Mouse (Mus musculus) embryonic facial prominence, embryonic 15.5 days (tissue): Measurements from ENCODE around the gene Cbx7. TPM values are rescaled to one million over a fixed set of nuclear protein-coding genes. Genes with fewer than 3 reads are reported as not detected.

Experiments used
- ATAC-seq: fragments of 200-750 bp; cut with Nextera tagmentation; 2 replicates; pipeline ENCODE4 v1.8.0; 2017; ENCODE audit warnings: low read depth, moderate TSS enrichment; ENCODE audit not compliant: insufficient number of reproducible peaks, low FRiP score, low TSS enrichment
- H3K27ac ChIP-seq: fragments of 300-500 bp; sonication (generic); replicated peaks from 2 replicates; pipeline ENCODE4 v1.5.1; 2015; ENCODE audit warnings: mild to moderate bottlenecking, inconsistent platforms
- H3K27me3 ChIP-seq: fragments of 300-500 bp; sonication (generic); 2 replicates; pipeline ENCODE4 v1.6.1; 2015; ENCODE audit warnings: inconsistent platforms
- H3K36me3 ChIP-seq: fragments of 300-500 bp; sonication (generic); 2 replicates; pipeline ENCODE4 v1.6.1; 2015; ENCODE audit warnings: mild to moderate bottlenecking, inconsistent platforms
- H3K4me1 ChIP-seq: fragments of 300-500 bp; sonication (generic); 2 replicates; pipeline ENCODE4 v1.6.1; 2015; ENCODE audit warnings: inconsistent platforms
- H3K4me2 ChIP-seq: fragments of 300-500 bp; sonication (generic); replicated peaks from 2 replicates; pipeline ENCODE4 v1.6.1; 2015; ENCODE audit warnings: mild to moderate bottlenecking, inconsistent platforms
- H3K4me3 ChIP-seq: fragments of 300-500 bp; sonication (generic); replicated peaks from 2 replicates; pipeline ENCODE4 v1.5.1; 2015; ENCODE audit warnings: mild to moderate bottlenecking, inconsistent platforms
- H3K9ac ChIP-seq: fragments of 300-500 bp; sonication (generic); 2 replicates; pipeline ENCODE4 v1.6.1; 2015; ENCODE audit warnings: inconsistent platforms
- H3K9me3 ChIP-seq: fragments of 300-500 bp; sonication (generic); replicated peaks from 2 replicates; pipeline ENCODE4 v1.6.1; 2016; ENCODE audit warnings: inconsistent platforms
- WGBS: fragments of 180-500 bp; shearing (Covaris S2); methylation state at CpG from one replicate; pipeline ENCODE4 v1.1.7; 2015; 5-methylcytosine and 5-hydroxymethylcytosine counted together
- polyA plus RNA-seq: library from polyadenylated mRNA; unstranded; fragments of >200 nt; fragmentation: Nextera tagmentation; extraction: Ambion mirVana; gene quantifications from 2 replicates; pipeline ENCODE4 v1.2.1, GENCODE M21; 2015

Gene Cbx7
- polyA plus RNA-seq, 1 experiment from 2014 or later, result 4.6 TPM

DNA sequence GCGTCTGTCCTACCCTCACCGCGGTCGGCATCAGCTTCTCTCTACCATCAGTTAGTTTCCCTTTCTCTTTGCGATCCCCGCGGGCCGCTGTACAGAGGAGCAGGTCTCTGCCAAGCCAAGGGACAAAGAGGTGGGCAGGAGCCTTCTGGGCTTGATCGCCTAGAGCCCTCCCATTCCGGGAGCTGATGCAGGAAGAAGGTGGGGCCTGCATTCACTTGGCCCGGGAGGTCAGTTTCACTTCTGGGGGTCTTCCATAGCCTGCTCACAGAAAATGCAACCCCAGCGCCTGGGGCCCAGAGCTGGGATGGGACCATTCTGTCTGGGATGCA, 78.7 kb downstream of the Cbx7 start:
- H3K36me3 ChIP-seq, result peaks cover 3% of the 10 kb centered on the region; the same call in 1 of the 2 replicates
- H3K4me2 ChIP-seq, result peak overlapping the region; percentile 47
- 0 out of 2 replicates have a peak, but pooled peaks cover 8% of the 10 kb centered on the region for H3K27me3 ChIP-seq
- WGBS, result 2% methylated on average over 12 of the region's 12 CpGs
- peak overlapping the region; percentile 44 for H3K4me3 ChIP-seq
- peak overlapping the region; percentile 16 for H3K9ac ChIP-seq
- H3K9me3 ChIP-seq, result no peaks in the 10 kb centered on the region
- H3K27ac ChIP-seq, result peak overlapping the region; percentile 41
- peak; percentile 78 for ATAC-seq
- H3K4me1 ChIP-seq, result peaks cover 11% of the 10 kb centered on the region

DNA sequence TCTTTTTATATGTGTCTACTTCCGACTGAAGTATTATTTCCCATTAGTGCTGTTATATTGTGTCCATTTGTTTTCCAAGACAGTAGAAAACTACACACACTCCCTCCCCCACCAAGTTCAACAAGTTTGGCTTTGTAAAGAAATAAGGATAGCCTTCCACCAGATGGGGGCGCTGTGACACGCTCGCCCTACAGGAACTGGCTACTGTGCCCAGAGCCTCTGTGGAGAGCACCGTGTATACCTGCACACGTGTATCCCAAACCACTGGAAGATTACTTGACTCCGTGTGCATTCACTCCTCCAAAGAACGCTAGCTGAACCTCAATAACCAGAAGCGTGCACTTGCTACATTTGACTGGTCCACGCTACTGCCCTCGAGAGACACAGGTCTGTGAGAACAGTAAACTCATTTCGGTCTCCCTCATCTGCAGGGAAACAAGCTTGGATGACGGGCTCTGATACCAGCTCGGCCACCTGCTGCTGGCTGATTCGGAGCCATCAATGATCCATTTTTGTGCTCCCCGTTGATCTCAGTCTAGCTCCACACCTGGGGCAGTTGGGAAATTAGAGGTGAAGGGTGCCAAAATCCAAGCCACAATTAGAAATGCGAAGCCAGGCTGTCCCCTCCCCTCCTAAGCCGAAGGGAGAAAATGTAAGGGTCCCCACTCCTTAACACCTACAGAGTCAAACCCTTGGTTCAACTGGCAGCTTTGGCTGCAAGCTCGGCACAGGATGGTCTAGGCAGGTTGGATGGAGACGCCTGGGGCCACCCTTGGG, 79.3 kb downstream of the Cbx7 start, which contains the start of gene Apobec3:
Gene Apobec3, plus strand, starts transcription at position 224 of the 777 bp plus-strand sequence.
- Histone ChIP-seq H3K36me3 (peaks cover 3% of the 10 kb centered on the region; the same call in 1 of the 2 replicates), H3K4me2 (peak within 1 kb of the TSS; percentile 47), H3K27ac (peak within 1 kb of the TSS; percentile 41), H3K9ac (peak within 1 kb of the TSS; percentile 16), H3K4me1 (peaks cover 11% of the 10 kb centered on the region), H3K27me3 (0 out of 2 replicates have a peak, but pooled peaks cover 8% of the 10 kb centered on the region), H3K4me3 (peak within 1 kb of the TSS; percentile 44), H3K9me3 (no peaks in the 10 kb centered on the region)
- ATAC-seq, result no peak
- whole genome bisulfite sequencing, result 3% methylated on average over 20 of the region's 20 CpGs

DNA sequence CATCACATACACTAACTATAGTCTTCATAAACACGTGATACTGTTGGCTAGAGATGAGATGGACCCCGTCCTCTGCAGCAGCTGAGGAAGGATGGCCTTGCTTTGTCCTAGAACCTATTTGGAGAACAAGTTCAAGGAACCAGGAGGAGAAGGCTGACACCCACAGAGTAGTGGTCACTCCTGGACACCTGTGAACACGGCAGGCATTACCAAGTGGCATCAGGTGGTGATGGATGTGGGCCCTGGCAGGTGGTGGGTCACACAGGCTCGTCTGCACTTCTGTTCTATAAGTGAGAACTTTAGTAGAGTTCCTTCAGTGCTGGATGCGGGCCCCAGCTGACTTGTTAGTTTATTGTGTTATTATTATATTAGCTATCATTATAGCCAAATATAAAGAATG, 86.1 kb downstream of the Cbx7 start:
- 78% methylated on average over 5 of the region's 5 CpGs for WGBS
- H3K9me3 ChIP-seq, result no peaks in the 10 kb centered on the region
- no peak overlapping the region for H3K4me2 ChIP-seq
- H3K36me3 ChIP-seq, result no peaks in the 10 kb centered on the region
- H3K27ac ChIP-seq, result no peak overlapping the region
- no peak overlapping the region for H3K9ac ChIP-seq
- no peak overlapping the region for H3K4me3 ChIP-seq
- no peaks in the 10 kb centered on the region; the same call in 1 of the 2 replicates for H3K27me3 ChIP-seq
- no peak for ATAC-seq
- peaks cover 15% of the 10 kb centered on the region for H3K4me1 ChIP-seq

DNA sequence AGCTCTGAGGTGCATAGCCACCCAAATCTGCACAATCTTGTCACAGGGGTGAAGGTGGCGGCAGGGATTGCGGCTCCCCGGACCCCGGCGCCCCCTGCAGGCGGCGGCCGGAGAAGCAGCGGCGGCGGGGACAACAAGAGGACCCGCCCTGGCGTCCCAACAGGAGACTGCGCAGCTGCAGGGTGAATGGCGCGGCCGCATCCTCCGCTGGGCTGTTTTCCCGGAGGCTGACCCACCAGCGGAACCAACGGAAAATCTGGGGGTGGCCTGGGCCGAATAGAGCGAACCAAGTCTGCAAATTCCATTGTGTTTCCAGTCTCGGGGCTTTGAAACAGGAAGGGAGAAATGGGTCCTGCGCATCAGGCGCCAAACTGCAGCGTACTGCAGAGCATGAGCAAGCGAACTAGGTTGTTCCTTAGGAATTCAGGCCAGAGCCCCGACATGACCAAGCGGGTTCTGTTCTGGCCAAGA, 87.5 kb downstream of the Cbx7 start:
- Histone ChIP-seq H3K9me3 (no peaks in the 10 kb centered on the region), H3K27ac (peak overlapping the region; percentile 86), H3K4me3 (peak overlapping the region; percentile 51), H3K9ac (peak overlapping the region; percentile 34), H3K36me3 (no peaks in the 10 kb centered on the region), H3K4me2 (peak overlapping the region; percentile 69), H3K4me1 (peaks cover 29% of the 10 kb centered on the region), H3K27me3 (no peaks in the 10 kb centered on the region; the same call in 1 of the 2 replicates)
- WGBS, result under 1% methylated on average over 30 of the region's 30 CpGs
- peak; percentile 89 for ATAC-seq

DNA sequence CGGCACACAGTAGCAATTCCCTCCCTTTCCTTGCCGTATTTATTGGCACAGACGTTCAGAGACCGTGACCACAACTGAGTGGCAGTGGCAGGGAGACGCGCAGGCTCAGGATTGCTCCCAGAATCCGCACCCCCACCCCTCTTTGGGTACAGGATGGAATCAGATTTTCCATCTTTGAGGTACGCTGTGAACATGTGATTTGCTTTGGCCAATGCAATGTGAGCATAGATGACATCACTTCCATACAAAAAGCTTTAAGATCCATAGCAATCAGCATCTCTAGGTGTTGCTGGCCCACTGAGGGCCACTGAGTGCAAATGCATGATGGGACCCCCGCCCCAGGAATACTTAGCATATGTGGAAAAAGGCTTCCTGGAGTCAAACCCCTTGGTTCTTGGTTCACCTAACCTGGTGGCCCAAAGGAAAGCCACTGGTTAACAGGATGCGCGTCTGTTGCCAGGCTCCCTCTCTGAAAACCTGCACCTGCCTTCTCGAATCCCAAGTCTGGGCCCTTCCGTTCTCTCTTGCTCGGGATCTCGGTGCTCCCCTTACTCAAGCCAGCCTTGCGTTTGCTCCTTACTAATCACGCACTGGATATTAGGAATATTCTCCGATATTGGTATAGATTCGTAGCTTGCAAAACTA, 88.2 kb downstream of the Cbx7 start:
- H3K9ac ChIP-seq, result 0 out of 2 replicates have a peak overlapping the region, but pooled peaks have one; percentile 13
- H3K27me3 ChIP-seq, result no peaks in the 10 kb centered on the region; the same call in 1 of the 2 replicates
- WGBS, result 17% methylated on average over 19 of the region's 19 CpGs
- no peaks in the 10 kb centered on the region for H3K36me3 ChIP-seq
- no peak for ATAC-seq
- H3K27ac ChIP-seq, result 0 out of 2 replicates have a peak overlapping the region, but pooled peaks have one; percentile 86
- peaks cover 29% of the 10 kb centered on the region for H3K4me1 ChIP-seq
- H3K4me3 ChIP-seq, result peak overlapping the region; percentile 51
- no peaks in the 10 kb centered on the region for H3K9me3 ChIP-seq
- H3K4me2 ChIP-seq, result peak overlapping the region; percentile 69

DNA sequence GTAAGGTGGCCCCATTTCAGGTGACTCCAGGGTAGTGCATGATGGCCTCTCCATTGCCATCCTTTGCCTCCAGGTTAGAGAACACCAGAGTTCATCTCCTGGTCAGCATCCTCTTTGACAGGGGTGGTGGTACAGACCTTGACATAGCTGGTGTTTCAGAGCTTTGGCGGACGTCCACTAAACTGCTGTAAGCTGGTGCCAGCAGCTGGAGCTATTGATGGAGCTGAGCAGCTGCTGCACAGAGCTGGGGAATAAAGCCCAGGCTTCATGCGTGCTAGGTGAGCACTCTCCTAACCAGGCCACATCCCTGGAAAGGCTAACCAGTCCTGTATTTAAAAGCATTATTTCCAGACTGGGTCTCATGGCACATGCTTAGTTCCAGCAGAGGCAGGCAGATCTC, 90.4 kb downstream of the Cbx7 start:
- 76% methylated on average over 3 of the region's 3 CpGs for WGBS
- Histone ChIP-seq H3K27ac (no peak overlapping the region), H3K36me3 (no peaks in the 10 kb centered on the region), H3K4me2 (no peak overlapping the region), H3K4me3 (no peak overlapping the region), H3K4me1 (peaks cover 29% of the 10 kb centered on the region), H3K9me3 (no peaks in the 10 kb centered on the region), H3K27me3 (no peaks in the 10 kb centered on the region; the same call in 1 of the 2 replicates), H3K9ac (no peak overlapping the region)
- ATAC-seq, result no peak

DNA sequence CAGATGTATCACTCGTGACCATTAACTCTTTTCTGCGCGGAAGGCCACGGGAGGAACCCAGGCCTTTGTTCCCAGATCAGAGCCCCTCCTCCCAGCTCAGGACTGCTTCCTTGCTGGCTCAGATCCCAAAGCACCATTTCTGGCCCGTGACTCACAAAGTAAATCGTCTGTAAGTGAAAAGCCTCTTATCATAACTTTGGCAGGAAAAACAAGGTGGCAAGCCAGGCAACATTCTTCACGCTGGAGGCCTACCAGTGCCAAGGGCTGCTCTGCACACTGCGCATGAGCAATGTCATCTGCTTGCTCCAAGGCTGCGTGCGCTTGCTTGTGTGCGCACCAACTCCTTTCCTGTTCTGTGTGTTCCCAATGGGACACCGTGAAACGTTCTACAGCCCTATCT, 91.6 kb downstream of the Cbx7 start:
- 24% methylated on average over 13 of the region's 13 CpGs for WGBS
- ATAC-seq, result peak; percentile 73
- Histone ChIP-seq H3K9ac (no peak overlapping the region), H3K27me3 (no peaks in the 10 kb centered on the region; the same call in 1 of the 2 replicates), H3K27ac (peak overlapping the region; percentile 89), H3K4me1 (peaks cover 29% of the 10 kb centered on the region), H3K36me3 (no peaks in the 10 kb centered on the region), H3K4me2 (peak overlapping the region; percentile 8), H3K9me3 (no peaks in the 10 kb centered on the region), H3K4me3 (no peak overlapping the region)

DNA sequence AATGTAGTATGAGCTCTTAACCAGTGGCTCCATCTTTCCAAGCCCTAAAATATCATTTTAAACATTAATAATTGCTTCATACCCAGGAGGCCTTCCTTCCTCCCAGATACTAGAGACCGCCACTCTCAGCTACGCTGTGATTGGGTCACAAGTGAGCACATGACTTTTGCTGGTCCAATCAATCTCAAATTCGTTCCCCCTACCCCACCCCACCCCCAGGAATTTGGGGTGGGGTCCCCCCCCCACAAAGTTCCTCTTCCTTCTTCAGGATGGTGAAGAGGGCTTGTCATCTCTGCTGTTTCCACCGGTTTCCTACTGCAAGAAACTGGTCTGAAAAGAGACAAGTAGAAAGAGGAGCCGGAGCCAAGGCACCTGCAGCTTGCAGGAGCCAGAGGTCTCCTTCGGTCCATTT, 92.2 kb downstream of the Cbx7 start:
- no peaks in the 10 kb centered on the region for H3K9me3 ChIP-seq
- no peak overlapping the region for H3K9ac ChIP-seq
- H3K4me1 ChIP-seq, result peaks cover 29% of the 10 kb centered on the region
- H3K27me3 ChIP-seq, result no peaks in the 10 kb centered on the region; the same call in 1 of the 2 replicates
- H3K27ac ChIP-seq, result peak overlapping the region; percentile 89
- H3K4me2 ChIP-seq, result peak overlapping the region; percentile 8
- H3K36me3 ChIP-seq, result no peaks in the 10 kb centered on the region
- H3K4me3 ChIP-seq, result no peak overlapping the region
- no peak for ATAC-seq
- WGBS, result 48% methylated on average over 6 of the region's 6 CpGs

DNA sequence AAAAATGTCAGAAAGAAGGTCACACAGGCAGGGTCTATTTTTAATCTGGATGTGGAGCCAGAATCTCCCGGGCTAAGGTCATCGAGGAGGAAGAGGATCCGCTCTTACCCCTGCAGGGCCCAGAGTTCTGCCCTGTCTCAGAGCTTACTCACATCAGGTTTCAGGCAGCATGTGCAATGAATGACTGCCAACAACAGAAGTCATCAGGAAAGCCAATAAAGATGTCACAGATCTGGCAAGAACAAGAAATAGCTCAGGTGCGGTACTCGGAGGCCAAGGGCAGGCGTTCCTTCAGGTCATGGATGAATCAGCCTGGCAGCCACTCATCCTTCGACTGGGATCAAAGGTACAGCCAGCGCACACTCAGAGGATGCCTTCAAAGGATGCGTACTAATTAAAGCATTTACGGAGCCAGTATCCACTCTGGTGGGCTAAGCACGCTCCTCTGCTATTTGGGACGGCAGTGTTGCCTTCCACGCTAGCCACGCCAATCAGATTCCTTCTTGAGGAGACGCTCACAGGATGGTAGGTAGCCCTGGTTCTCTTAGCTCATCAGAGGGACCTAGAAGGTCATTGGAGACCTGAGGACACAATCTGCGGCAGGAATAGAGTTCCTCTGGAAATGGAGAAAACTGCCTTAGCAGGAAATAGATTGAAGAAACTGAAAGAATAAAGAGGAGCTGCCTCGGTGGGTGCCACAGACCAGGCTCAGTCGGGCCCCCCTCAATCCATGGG, 95.5 kb downstream of the Cbx7 start:
- no peaks in the 10 kb centered on the region for H3K9me3 ChIP-seq
- no peak overlapping the region for H3K4me2 ChIP-seq
- no peaks in the 10 kb centered on the region for H3K36me3 ChIP-seq
- no peaks in the 10 kb centered on the region for H3K27me3 ChIP-seq
- no peak overlapping the region for H3K9ac ChIP-seq
- H3K27ac ChIP-seq, result no peak overlapping the region
- WGBS, result 78% methylated on average over 18 of the region's 18 CpGs
- no peak overlapping the region for H3K4me3 ChIP-seq
- H3K4me1 ChIP-seq, result peaks cover 20% of the 10 kb centered on the region
- ATAC-seq, result no peak

DNA sequence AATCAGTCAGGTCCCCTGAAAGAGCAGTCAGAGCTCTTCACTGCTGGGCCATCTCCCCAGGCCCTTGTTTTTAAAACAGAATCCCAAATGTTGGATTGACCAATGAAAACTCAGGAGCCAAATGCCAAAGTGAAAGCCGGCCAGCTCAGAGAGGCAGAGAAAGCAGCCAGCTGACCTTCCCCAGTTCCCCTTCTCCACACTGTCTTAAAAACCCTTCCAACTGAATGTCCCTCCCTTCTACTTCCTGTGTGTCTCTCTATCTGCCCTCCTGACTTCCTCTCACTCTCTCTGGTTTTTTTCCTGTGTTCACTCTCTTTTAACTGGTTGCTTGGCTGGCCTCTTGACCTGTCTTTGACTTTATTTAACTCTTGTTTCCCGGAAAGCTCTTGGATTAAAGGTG, 96.9 kb downstream of the Cbx7 start:
- Histone ChIP-seq H3K9ac (no peak overlapping the region), H3K4me2 (no peak overlapping the region), H3K4me3 (no peak overlapping the region), H3K4me1 (peaks cover 6% of the 10 kb centered on the region), H3K36me3 (no peaks in the 10 kb centered on the region), H3K27me3 (no peaks in the 10 kb centered on the region), H3K9me3 (no peaks in the 10 kb centered on the region), H3K27ac (no peak overlapping the region)
- no peak for ATAC-seq
- WGBS, result 50% methylated on average over 2 of the region's 2 CpGs

DNA sequence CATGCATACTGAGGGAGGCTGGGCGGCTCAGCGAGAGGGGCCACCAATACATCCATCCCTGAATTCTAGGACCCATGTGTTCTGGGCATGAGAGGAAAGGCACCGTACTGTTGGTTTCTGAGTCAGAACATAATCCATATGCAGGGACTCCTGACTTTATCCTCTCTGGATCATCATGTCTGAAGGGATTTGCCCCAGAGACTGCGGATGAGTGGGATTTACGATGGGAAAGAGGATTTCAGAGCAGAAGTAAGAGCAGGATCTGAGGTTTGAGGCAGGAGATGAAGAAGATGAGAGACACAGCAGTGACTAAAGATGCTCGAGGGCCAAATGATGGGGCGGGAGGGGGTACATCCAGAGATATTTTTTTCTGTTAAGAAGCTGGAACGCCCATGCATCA, 97.4 kb downstream of the Cbx7 start:
- no peak overlapping the region for H3K9ac ChIP-seq
- H3K9me3 ChIP-seq, result no peaks in the 10 kb centered on the region
- H3K4me1 ChIP-seq, result peaks cover 2% of the 10 kb centered on the region; the same call in 1 of the 2 replicates
- no peaks in the 10 kb centered on the region for H3K36me3 ChIP-seq
- WGBS, result 84% methylated on average over 8 of the region's 8 CpGs
- no peak overlapping the region for H3K4me2 ChIP-seq
- no peak overlapping the region for H3K27ac ChIP-seq
- H3K4me3 ChIP-seq, result no peak overlapping the region
- no peaks in the 10 kb centered on the region for H3K27me3 ChIP-seq
- no peak for ATAC-seq
